Comparison of ENCODE assay signal across 10 mouse cellular contexts in the genomic region with DNA sequence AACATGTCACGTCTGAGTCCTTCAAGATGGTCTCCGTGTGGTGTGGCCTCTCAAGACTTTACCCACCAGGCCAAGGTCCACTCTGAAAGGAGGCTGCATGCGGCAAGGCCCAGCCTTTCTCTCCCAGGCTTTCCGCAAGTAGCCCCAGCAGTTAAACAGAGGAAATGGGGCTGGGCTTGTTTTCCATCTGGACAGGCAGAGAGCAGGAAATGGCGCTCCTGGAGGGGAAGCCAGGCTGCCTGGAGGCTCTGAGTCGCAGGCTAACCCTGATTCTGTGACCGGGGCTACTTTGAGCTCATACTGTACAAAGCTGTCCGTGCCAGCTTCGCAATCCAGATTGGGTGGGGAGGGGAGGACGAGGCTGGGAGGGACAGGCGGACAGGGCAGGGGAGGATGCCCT. TPM values are rescaled to one million over a fixed set of nuclear protein-coding genes. Genes with fewer than 3 reads are reported as not detected.
DNase-seq lines count a peak whose midpoint lies in the region; ATAC-seq and TF ChIP-seq lines count a peak whose summit lies in the region.
"Had no signal": no experiment of that assay in that cellular context is flagged by ENCODE, and none has a peak within 500 bp of the region (broad histone marks: within the 10 kb centered on the region; RNA-seq: fewer than 3 reads in every experiment).

No protein-coding gene starts in this region.

- no peaks in the 10 kb centered on the region for H3K27me3 ChIP-seq in embryonic facial prominence, embryonic 15.5 days
- H3K27me3 ChIP-seq in intestine, postnatal 0 days (replicated peaks; ENCODE audit: control insufficient read depth, insufficient read depth, low read length): no peaks in the 10 kb centered on the region
- H3K27me3 ChIP-seq in lung, embryonic 16.5 days (ENCODE audit: control insufficient read depth, insufficient read depth, low read depth, low read length): no peaks in the 10 kb centered on the region

- no peaks in the 10 kb centered on the region for H3K36me3 ChIP-seq in embryonic facial prominence, embryonic 15.5 days
- H3K36me3 ChIP-seq in intestine, postnatal 0 days (ENCODE audit: control insufficient read depth, insufficient read depth): no peaks in the 10 kb centered on the region
- H3K36me3 ChIP-seq in lung, embryonic 16.5 days (ENCODE audit: control insufficient read depth, insufficient read depth, low read length): no peaks in the 10 kb centered on the region

- H3K4me1 ChIP-seq in embryonic facial prominence, embryonic 15.5 days: peaks cover 35% of the 10 kb centered on the region
- peaks cover 26% of the 10 kb centered on the region for H3K4me1 ChIP-seq in intestine, postnatal 0 days (replicated peaks; ENCODE audit: control insufficient read depth, insufficient read depth, low read length)
- H3K4me1 ChIP-seq in lung, embryonic 16.5 days (replicated peaks; ENCODE audit: control insufficient read depth, insufficient read depth, low read length): peaks cover 33% of the 10 kb centered on the region

- 0 out of 2 replicates have a peak, but pooled peaks have one; percentile 7 for TF ChIP-seq CTCF in intestine, postnatal 0 days (IDR thresholded peaks at IDR 0.05; ENCODE audit: low read depth)

- no peak overlapping the region for H3K9ac ChIP-seq in embryonic facial prominence, embryonic 15.5 days
- H3K9ac ChIP-seq in intestine, postnatal 0 days (ENCODE audit: low read depth, low read length): no peak overlapping the region
- peak overlapping the region; percentile 46 for H3K9ac ChIP-seq in lung, embryonic 16.5 days (ENCODE audit: low read length)

- H3K27ac ChIP-seq in embryonic facial prominence, embryonic 15.5 days (replicated peaks): peak overlapping the region; percentile 48; the same call in 1 of the 2 replicates
- peak overlapping the region; percentile 73 for H3K27ac ChIP-seq in intestine, postnatal 0 days (ENCODE audit: low read depth, low read length)
- peak overlapping the region; percentile 90 for H3K27ac ChIP-seq in lung, embryonic 16.5 days (ENCODE audit: low read length)

- H3K4me3 ChIP-seq in embryonic facial prominence, embryonic 15.5 days (replicated peaks): no peak overlapping the region
- H3K4me3 ChIP-seq in intestine, postnatal 0 days (ENCODE audit: low read depth, low read length): no peak overlapping the region
- no peak overlapping the region for H3K4me3 ChIP-seq in lung, embryonic 16.5 days (ENCODE audit: low read length)

- no peak overlapping the region for H3K4me2 ChIP-seq in embryonic facial prominence, embryonic 15.5 days (replicated peaks)
- H3K4me2 ChIP-seq in intestine, postnatal 0 days (replicated peaks; ENCODE audit: low read depth): no peak overlapping the region
- H3K4me2 ChIP-seq in lung, embryonic 16.5 days (ENCODE audit: low read depth, low read length): no peak overlapping the region

- peak; percentile 41 for DNase-seq in cerebellum, adult 9-11 months
- no peak for DNase-seq in cerebellum, postnatal 4 days (ENCODE audit: low spot score in 2 of 2)
- no peak for DNase-seq in right cerebral cortex, postnatal 36 days (ENCODE audit: low spot score in 2 of 2)
- no peak for DNase-seq in right cerebral cortex, postnatal 14 days
- no peak for DNase-seq in adrenal gland, adult 8-10 months

- 53% methylated on average over 11 of the region's 11 CpGs for WGBS in embryonic facial prominence, embryonic 15.5 days
- WGBS in intestine, postnatal 0 days: 30% methylated on average over 11 of the region's 11 CpGs
- WGBS in lung, embryonic 16.5 days: 43% methylated on average over 11 of the region's 11 CpGs

- H3K9me3 ChIP-seq in embryonic facial prominence, embryonic 15.5 days (replicated peaks): no peaks in the 10 kb centered on the region
- H3K9me3 ChIP-seq in intestine, postnatal 0 days (ENCODE audit: control insufficient read depth): no peaks in the 10 kb centered on the region
- H3K9me3 ChIP-seq in lung, embryonic 16.5 days (ENCODE audit: control insufficient read depth, low read length): no peaks in the 10 kb centered on the region

- no peak for ATAC-seq in embryonic facial prominence, embryonic 15.5 days (ENCODE audit: insufficient number of reproducible peaks, low FRiP score, low TSS enrichment, low read depth)
- ATAC-seq in intestine, postnatal 0 days: 0 out of 2 replicates have a peak, but pooled peaks have one; percentile 9
- no peak for ATAC-seq in lung, embryonic 16.5 days (ENCODE audit: low read depth)
- ATAC-seq: inflammation-experienced regulatory T-cells, adult 6 months had no signal

RNA-seq across cellular contexts. Expression of gene Dgkz, which starts 7.7 kb away (rescaled TPM):
- 36.3 and 39.9 TPM in 2 replicates for polyA plus RNA-seq in embryonic facial prominence, embryonic 15.5 days (2015; fragmentation: Nextera tagmentation; extraction: Ambion mirVana)
- polyA plus RNA-seq in intestine, postnatal 0 days (2015; fragmentation: Nextera tagmentation; extraction: Ambion mirVana): 53.2 and 56.8 TPM in 2 replicates
- 55.9 and 59.7 TPM in 2 replicates for polyA plus RNA-seq in lung, embryonic 16.5 days (2015; fragmentation: Nextera tagmentation; extraction: Ambion mirVana)
- 10 to 100 TPM; 47.7 to 87.4 (median 66.3) TPM for total RNA-seq in adrenal gland, adult 8-10 months (2022)

RNA-seq across cellular contexts. Expression of gene Gm9821, which starts 22.5 kb away (rescaled TPM):
- polyA plus RNA-seq in embryonic facial prominence, embryonic 15.5 days (2015; fragmentation: Nextera tagmentation; extraction: Ambion mirVana): 0.67 and 0.79 TPM in 2 replicates
- polyA plus RNA-seq in intestine, postnatal 0 days (2015; fragmentation: Nextera tagmentation; extraction: Ambion mirVana): 0.21 and 0.30 TPM in 2 replicates
- 0.33 and 0.88 TPM in 2 replicates for polyA plus RNA-seq in lung, embryonic 16.5 days (2015; fragmentation: Nextera tagmentation; extraction: Ambion mirVana)
- total RNA-seq in adrenal gland, adult 8-10 months (2022): not detected

RNA-seq across cellular contexts. Expression of gene Mdk, which starts 35.9 kb away (rescaled TPM):
- 879 and 898 TPM in 2 replicates for polyA plus RNA-seq in embryonic facial prominence, embryonic 15.5 days (2015; fragmentation: Nextera tagmentation; extraction: Ambion mirVana)
- polyA plus RNA-seq in intestine, postnatal 0 days (2015; fragmentation: Nextera tagmentation; extraction: Ambion mirVana): 119 and 128 TPM in 2 replicates
- 680 and 776 TPM in 2 replicates for polyA plus RNA-seq in lung, embryonic 16.5 days (2015; fragmentation: Nextera tagmentation; extraction: Ambion mirVana)
- total RNA-seq in adrenal gland, adult 8-10 months (2022): 10 to 100 TPM in 2 of 4 experiments, 1 to 10 TPM in 2; 7.7 to 13.1 (median 9.1) TPM

RNA-seq across cellular contexts. Expression of gene Chrm4, which starts 40.9 kb away (rescaled TPM):
- 0.25 and 0.49 TPM in 2 replicates for polyA plus RNA-seq in embryonic facial prominence, embryonic 15.5 days (2015; fragmentation: Nextera tagmentation; extraction: Ambion mirVana)
- polyA plus RNA-seq in intestine, postnatal 0 days (2015; fragmentation: Nextera tagmentation; extraction: Ambion mirVana): 0.24 and 0.26 TPM in 2 replicates
- 0.10 TPM in 1 of 2 replicates, not detected in the other for polyA plus RNA-seq in lung, embryonic 16.5 days (2015; fragmentation: Nextera tagmentation; extraction: Ambion mirVana)
- total RNA-seq in adrenal gland, adult 8-10 months (2022): 1 to 10 TPM; 1.0 to 4.2 (median 2.6) TPM
- total RNA-seq: neutrophil, adult 5-6 weeks had no signal

RNA-seq across cellular contexts. Expression of gene Creb3l1, which starts 56.3 kb away (rescaled TPM):
- polyA plus RNA-seq in embryonic facial prominence, embryonic 15.5 days (2015; fragmentation: Nextera tagmentation; extraction: Ambion mirVana): 36.8 and 44.3 TPM in 2 replicates
- polyA plus RNA-seq in intestine, postnatal 0 days (2015; fragmentation: Nextera tagmentation; extraction: Ambion mirVana): 6.8 and 8.4 TPM in 2 replicates
- 13.3 and 15.1 TPM in 2 replicates for polyA plus RNA-seq in lung, embryonic 16.5 days (2015; fragmentation: Nextera tagmentation; extraction: Ambion mirVana)
- total RNA-seq in adrenal gland, adult 8-10 months (2022): 10 to 100 TPM in 2 of 4 experiments, 1 to 10 TPM in 2; 5.2 to 22.4 (median 9.8) TPM
